Mouse (Mus musculus): ENCODE results near the gene Fmr1.

Gene Fmr1

GRCm38 (mm10) chrX:68678333-68678740 is at the start of gene Fmr1:
Gene Fmr1, plus strand, starts transcription at chrX:68678541.
- 6% methylated on average over 44 of the region's 49 CpGs for WGBS

- 54% methylated on average over 1 of the region's 1 CpGs for WGBS
Observed at GRCm38 (mm10) chrX:68641603-68642002, 36.7 kb upstream of the Fmr1 start.

DNA sequence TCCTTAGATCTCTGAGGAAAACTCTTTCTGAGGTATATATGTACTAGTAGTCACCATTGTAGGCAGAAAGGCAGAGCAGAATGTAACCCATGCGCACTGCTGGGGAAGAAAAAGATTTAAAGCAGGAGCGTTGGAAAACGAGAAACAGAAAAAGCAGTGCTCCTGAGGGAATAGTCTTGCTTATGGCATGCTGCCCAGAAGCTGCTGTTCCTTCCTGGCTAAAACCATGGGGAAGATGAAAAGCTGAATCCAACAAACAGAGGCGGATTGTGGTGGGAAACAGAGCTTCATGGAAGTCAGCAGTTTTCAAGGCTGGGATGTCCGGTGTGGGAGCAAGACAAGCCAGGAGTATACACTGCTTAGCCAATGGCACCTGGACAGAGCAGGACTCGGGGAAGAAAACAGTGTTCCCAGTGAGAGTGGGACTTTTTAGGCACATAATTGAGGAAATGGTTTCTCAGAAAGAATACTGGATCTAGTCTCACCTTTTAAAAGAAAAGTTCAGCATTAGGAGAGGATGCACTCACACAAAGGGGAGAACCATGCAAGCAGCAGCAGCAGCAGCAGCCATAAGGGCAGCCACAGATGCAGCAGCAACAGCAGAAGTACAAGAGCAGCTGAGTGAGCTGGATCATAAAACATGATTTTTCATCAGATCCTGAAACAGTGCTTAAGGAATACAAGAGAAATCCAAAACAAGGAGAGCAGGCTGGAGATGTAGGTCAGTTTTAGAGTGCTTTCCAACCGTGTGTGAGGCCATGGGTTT is 33.0 kb upstream of the Fmr1 start:
- 11% methylated on average over 7 of the region's 7 CpGs for WGBS

- WGBS = 21% methylated on average over 1 of the region's 1 CpGs
Observed at GRCm38 (mm10) chrX:68677508-68677907, 833 bp upstream of the Fmr1 start.

- WGBS = 5% methylated on average over 42 of the region's 67 CpGs
Observed at GRCm38 (mm10) chrX:68678815-68679486, 610 bp downstream of the Fmr1 start.

DNA sequence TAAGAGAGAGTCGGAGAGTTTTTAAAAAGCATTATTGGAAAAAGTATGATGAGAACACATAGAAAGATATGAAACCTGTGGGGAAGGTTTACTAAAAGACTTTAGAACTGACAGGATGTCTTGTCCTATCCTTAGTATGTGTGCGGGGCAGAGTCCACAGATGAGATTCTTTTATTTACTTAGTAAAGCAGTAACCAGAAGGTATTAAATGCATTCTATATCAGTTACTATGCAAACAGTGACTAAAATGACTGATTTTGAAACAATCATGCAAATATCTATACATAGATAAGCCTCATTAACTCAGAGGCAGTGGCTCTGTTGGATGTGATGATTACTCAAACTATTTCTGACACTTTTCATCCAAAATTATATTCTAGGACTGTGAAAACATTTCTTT is 6.4 kb downstream of the Fmr1 start:
- 68% methylated on average over 2 of the region's 2 CpGs for WGBS

- WGBS = 91% methylated on average over 8 of the region's 8 CpGs
Observed at GRCm38 (mm10) chrX:68691936-68692335, 13.6 kb downstream of the Fmr1 start.

- WGBS = 54% methylated on average over 1 of the region's 1 CpGs
Observed at GRCm38 (mm10) chrX:68736902-68737301, 58.6 kb downstream of the Fmr1 start.

- 49% methylated on average over 2 of the region's 2 CpGs for WGBS
Observed at GRCm38 (mm10) chrX:68740088-68740487, 61.7 kb downstream of the Fmr1 start.

DNA sequence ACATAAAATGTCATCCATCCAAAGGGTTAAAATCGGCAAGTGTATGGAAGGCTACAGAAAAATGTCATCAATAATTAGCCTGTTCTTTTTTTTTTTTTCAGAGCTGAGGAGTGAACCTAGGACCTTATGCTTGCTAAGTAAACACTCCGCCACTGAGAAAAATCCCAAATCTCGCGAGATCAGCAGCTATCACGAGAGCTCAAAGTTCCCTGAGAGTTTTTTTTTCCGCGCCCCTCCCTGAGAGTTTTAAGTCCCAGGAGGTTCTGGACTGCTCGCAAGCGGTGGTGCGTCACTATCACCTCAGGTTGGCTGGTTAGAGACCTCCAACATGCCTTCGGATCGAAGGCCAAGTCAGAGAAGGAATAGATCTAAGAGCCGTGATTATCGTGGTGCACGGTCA is 83.3 kb downstream of the Fmr1 start, which contains the start of gene Fmr1nb:
Gene Fmr1nb (plus strand): TSS at position 234 of the 400 bp plus-strand sequence.
- WGBS = 88% methylated on average over 15 of the region's 15 CpGs

Measured in cerebral cortex, adult 2 months (tissue).